Mouse (Mus musculus) myocyte (in vitro differentiated cells): ENCODE measurements around the gene Wdr25.

Source experiments
- CEBPB ChIP-seq: IDR thresholded peaks from 2 replicates; pipeline ENCODE4 v1.6.1; 2011; ENCODE audit warnings: mild to moderate bottlenecking, moderate library complexity; ENCODE audit not compliant: poor library complexity, insufficient read depth, severe bottlenecking
- E2F4 ChIP-seq: IDR thresholded peaks from one replicate; pipeline ENCODE4 v1.6.1; 2011; ENCODE audit warnings: mild to moderate bottlenecking, control low read depth, moderate library complexity; ENCODE audit not compliant: insufficient read depth
- MAX ChIP-seq: IDR thresholded peaks from one replicate; pipeline ENCODE4 v1.6.1; 2011; ENCODE audit warnings: low read depth, mild to moderate bottlenecking, control low read depth
- MYOD1 ChIP-seq, 3 experiments: IDR thresholded peaks; one replicate each; pipeline ENCODE4 v1.6.1; 2011; ENCODE audit warnings: control low read depth in 2 of 3, low read depth in 2 of 3, mild to moderate bottlenecking in 2 of 3, moderate library complexity in 1 of 3; ENCODE audit not compliant: insufficient read length in 2 of 3, control insufficient read depth in 1 of 3
- MYOG ChIP-seq, 3 experiments: IDR thresholded peaks; one replicate each; pipeline ENCODE4 v1.6.1; 2011; ENCODE audit warnings: control low read depth in 2 of 3, low read depth in 2 of 3, mild to moderate bottlenecking in 2 of 3; ENCODE audit not compliant: insufficient read length in 2 of 3, control insufficient read depth in 1 of 3, insufficient read depth in 1 of 3
- POLR2A ChIP-seq: IDR thresholded peaks from one replicate; pipeline ENCODE4 v1.6.1; 2011; ENCODE audit warnings: low read depth, mild to moderate bottlenecking, control low read depth, moderate library complexity; ENCODE audit not compliant: insufficient read length
- POLR2AphosphoS2 ChIP-seq: IDR thresholded peaks from one replicate; pipeline ENCODE4 v1.6.1; 2011; ENCODE audit warnings: low read depth, control low read depth; ENCODE audit not compliant: insufficient read length
- REST ChIP-seq: IDR thresholded peaks from one replicate; pipeline ENCODE4 v1.6.1; 2011; ENCODE audit warnings: mild to moderate bottlenecking, control low read depth, moderate library complexity; ENCODE audit not compliant: insufficient read depth, insufficient read length
- SRF ChIP-seq: IDR thresholded peaks from one replicate; pipeline ENCODE4 v1.6.1; 2011; ENCODE audit warnings: low read depth; ENCODE audit not compliant: control insufficient read depth, insufficient read length
- TCF12 ChIP-seq: IDR thresholded peaks from one replicate; pipeline ENCODE4 v1.6.1; 2011; ENCODE audit warnings: mild to moderate bottlenecking, control low read depth; ENCODE audit not compliant: poor library complexity, insufficient read depth, severe bottlenecking
- TCF3 ChIP-seq: IDR thresholded peaks from one replicate; pipeline ENCODE4 v1.6.1; 2011; ENCODE audit warnings: low read depth, control low read depth; ENCODE audit not compliant: insufficient read length
- USF1 ChIP-seq: IDR thresholded peaks from one replicate; pipeline ENCODE4 v1.6.1; 2011; ENCODE audit warnings: low read depth, mild to moderate bottlenecking, control low read depth, moderate library complexity

DNA sequence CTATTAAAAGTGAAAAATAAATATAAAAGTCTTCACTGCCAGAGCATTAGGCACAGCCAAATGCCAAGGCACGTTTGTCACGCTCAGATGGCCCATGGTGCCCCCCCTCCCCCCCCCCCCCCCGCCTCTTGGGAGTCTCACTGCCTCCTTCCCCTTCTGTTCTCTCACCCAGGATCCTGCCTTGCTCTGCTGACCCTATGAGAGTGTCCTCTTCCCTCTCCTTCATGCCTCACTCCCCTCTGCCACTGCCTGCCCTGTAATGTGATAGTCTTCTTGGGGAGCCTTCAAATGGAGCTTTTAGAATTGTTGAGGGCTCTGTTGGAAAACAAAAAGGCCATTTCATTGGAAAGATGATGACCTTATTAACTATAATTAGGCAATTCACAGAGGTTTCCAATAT is 38.7 kb downstream of the Wdr25 start:
- TF ChIP-seq USF1 (no peak), CEBPB (no peak), POLR2A (no peak), POLR2AphosphoS2 (no peak), MYOG (IDR thresholded peaks at IDR 0.05; ENCODE audit: control insufficient read depth in 1 of 3, insufficient read depth in 1 of 3, insufficient read length in 2 of 3, low read depth in 2 of 3) (no peak), MAX (no peak), TCF12 (no peak), REST (no peak), MYOD1 (IDR thresholded peaks at IDR 0.05; ENCODE audit: control insufficient read depth in 1 of 3, insufficient read length in 2 of 3, low read depth in 2 of 3) (no peak), E2F4 (no peak), TCF3 (no peak), SRF (no peak)
